Mouse (Mus musculus) layer of hippocampus, adult 11-12 months (tissue): Measurements from ENCODE around the gene 4933425L06Rik.
A peak's percentile ranks its signal among the peaks of the same experiment; 100 is the strongest.

Experiments used
- DNase-seq: peaks from one replicate; pipeline ENCODE4 v3.0.0; 2022; ENCODE audit warnings: low spot score

The 4933425L06Rik gene

DNA sequence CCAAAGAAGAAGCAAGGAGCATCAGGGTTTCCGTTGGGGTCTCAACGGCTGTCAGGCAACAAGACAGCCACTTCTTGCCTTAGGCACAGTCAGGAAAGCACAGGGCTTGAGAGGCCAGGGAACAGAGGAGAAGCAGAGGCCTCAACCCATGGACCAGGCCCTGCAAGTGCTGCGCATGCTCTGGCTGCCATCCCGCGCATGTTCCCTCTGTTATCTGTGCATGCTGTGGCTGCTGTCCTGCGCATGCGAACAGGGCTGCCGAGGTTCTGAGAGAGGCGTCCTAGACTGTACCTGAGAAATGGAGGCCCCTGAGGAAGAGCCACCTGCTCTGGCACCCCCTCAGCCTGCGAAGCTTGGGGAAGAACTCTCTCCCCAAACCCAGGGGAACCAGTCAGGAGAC, at the start of gene 4933425L06Rik:
TSS of gene 4933425L06Rik (plus strand) at position 261 of the 400 bp plus-strand sequence.
- no peak for DNase-seq

DNA sequence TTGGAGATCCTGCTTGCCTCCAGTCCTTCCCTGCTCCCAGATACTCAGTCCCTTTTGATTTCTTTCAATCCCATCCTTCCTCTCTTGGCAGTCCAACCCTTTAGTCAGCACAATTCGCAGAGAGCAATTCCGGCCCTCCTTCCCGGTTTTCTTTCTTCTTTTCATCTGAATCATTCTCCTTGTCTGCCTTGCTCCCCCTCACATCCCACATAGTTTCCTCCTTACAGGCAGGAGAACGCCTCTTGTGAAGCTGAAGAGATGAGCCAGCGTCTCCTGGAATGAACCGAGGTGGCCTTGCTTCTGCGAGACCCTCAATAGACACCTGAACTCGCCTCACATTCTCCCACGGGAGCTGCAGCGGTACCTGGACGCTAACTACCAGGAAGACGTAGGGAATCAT, 44.1 kb upstream of the 4933425L06Rik start:
- no peak for DNase-seq

- DNase-seq = no peak
Observed at GRCm38 (mm10) chr13:105038334-105038733, 43.6 kb upstream of the 4933425L06Rik start.

DNA sequence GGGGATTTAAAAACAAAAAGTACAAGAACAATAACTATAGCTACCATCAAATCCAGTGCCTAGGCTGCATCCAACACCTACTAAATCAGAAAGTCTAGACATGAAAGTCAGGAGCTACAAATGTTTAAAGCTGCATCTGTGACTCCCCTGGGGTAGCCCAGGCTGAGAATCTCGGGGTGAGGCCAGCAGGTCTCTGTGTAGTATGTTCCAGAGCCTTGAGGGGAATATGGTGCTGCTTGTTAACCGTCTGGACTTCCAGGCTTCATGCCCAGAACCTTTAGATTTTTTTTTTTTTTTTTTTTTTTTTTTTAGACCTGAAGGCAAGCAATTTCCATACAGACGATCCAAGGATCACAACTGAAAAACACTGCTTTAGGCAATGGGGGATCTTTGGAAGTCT, 38.0 kb upstream of the 4933425L06Rik start:
- DNase-seq = no peak

DNA sequence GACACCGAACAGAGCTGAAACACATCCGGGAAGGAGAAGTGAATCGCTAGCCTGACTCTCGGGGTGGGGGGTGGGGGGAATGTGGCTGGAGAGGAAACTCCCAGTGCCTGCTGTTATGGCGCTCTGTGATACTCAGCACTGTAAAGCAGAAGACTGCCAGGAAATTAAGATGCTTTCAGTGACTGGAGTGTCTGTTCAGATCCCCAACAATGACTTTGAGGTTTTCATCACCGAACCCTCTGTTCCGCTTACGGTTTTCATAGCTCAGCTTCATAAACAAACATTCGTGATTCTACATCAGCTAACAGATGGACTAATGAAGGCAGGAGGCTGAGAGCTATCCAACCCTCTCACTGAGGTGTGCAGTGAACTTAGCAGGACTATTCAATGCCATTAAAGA, 34.5 kb upstream of the 4933425L06Rik start:
- no peak for DNase-seq

- no peak for DNase-seq
Observed at GRCm38 (mm10) chr13:105048662-105049061, 33.3 kb upstream of the 4933425L06Rik start.

DNA sequence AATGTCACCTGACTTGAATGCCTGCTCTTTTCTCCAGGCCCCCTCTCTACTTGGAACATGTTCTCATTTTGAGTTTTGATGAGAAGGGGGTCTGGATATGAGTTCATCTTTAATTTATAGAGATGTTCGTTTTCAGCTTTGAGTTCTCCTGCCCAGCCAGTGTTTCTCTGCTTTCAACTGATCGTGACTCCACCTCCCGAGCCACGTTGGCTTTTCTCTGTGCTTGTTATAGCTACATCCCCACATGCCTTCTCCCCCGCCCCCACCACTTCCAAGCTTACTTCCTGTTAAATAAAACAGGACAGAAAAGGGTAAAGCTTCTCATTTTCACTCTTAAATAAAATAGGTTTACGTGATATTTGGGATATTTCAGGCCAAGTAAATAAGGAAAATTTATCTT, 30.5 kb upstream of the 4933425L06Rik start:
- peak; percentile 40 for DNase-seq

DNA sequence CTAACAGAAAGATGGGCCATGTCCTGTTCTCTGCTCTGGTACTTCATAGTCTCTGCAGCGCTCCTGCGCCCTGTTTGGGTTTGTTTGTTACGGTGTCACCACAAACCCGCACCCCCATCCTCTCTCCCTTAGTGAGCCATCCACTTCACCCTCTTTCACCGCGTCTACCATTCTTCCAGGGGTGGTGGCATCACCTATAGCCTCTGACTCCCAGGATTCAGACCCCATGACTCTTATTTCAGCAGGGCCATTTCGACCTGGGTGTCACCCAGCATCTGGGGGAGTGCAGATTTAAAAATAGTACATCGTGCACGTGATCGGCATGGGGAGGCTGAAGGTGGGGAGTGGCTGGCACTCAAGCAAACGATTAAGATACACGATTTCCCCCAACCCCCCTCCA, 28.3 kb upstream of the 4933425L06Rik start:
- DNase-seq = peak; percentile 37

GRCm38 (mm10) chr13:105054181-105054940, 27.6 kb upstream of the 4933425L06Rik start, which contains the start of gene Rgs7bp:
Gene Rgs7bp, minus strand, starts transcription at chr13:105054930.
- peak; percentile 78 for DNase-seq

- DNase-seq = no peak
Observed at GRCm38 (mm10) chr13:105054941-105055309, 27.0 kb upstream of the 4933425L06Rik start.

DNA sequence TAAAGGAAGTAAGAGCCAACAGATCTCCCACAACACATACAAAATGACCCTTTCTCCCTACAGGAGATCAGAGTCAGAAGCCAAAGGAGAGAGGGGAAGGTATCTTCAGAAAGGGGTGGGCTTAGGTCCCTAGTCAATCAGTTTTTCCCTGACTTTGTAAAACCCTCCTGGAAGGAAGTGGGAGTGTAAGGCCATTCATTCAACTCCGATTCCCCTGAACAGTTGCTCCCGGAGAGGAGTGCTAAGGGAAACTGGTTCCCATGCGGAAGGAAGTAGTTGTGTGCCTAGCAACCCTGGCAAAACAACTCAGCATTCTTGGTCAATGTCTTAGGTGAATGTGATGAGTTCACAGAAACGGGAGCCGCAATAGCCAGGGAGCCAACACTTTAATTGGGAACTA, 26.5 kb upstream of the 4933425L06Rik start:
- no peak for DNase-seq

GRCm38 (mm10) chr13:105066119-105066518, 15.8 kb upstream of the 4933425L06Rik start:
- no peak for DNase-seq

DNA sequence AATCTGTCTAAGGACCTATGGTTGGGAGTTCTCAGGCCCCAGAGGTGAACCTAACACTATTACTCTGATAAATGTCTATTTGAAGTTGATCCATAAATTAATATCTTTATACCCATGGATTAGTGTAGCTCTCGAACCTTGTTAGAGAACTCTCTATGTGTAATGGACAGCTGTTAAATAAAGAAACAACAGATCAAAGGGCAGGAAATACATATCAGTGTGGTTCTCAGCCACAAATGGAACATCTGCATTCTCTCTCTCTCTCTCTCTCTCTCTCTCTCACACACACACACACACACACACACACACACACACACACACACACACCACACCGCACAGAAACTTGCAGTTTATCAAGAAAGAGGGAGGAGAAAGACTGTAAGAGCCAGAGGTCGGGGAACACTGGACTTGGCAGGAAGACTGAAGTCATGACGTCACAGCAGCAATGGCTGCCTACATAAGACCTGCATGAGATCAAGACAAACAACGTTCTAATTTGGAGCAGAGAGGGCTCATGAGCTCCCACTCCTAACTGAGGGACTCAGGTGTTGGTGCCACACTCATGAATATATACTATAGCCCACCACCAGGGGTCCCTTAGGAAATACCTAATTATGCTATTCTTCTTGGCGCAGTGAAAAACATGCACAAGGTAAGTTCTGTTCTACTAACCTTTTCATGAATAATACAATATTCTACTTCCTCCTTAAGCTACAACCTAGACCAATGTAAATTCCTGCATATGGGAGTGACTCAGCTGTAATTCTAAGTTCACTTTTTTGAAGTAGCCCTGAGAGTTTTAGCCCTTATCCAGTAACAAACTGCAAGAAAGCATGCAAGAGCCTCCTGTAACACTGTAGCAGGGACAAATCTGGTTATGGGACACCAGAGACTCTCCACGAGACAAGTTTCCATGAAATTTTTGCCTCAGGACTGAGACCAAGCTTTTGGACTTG, 14.8 kb upstream of the 4933425L06Rik start:
- DNase-seq = no peak

- DNase-seq = no peak
Observed at GRCm38 (mm10) chr13:105089276-105089675, 7.4 kb downstream of the 4933425L06Rik start.

GRCm38 (mm10) chr13:105096316-105096715, 14.4 kb downstream of the 4933425L06Rik start:
- no peak for DNase-seq

- DNase-seq = no peak
Observed at GRCm38 (mm10) chr13:105100705-105101104, 18.8 kb downstream of the 4933425L06Rik start.

- no peak for DNase-seq
Observed at GRCm38 (mm10) chr13:105104385-105104784, 22.5 kb downstream of the 4933425L06Rik start.

DNA sequence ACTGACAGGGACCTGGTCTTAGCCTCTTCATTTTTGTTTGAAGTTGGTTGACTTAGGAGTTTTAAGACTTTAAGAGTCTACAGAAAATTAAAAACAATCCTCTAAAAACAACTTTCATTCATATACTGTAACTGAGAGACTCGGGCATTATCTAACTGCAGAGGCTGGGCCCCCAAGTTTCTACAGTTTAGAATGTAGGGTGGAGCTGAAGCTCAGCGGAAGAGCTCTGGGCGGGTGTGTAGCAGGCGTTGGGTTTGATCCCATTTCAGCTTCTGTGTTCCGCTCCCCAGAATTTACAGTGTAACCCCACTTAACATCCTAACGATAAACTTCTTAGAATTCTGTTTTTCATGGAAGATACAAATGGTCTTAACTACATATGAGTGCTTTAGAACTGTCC, 29.7 kb downstream of the 4933425L06Rik start:
- no peak for DNase-seq

- no peak for DNase-seq
Observed at GRCm38 (mm10) chr13:105121617-105122016, 39.7 kb downstream of the 4933425L06Rik start.

DNA sequence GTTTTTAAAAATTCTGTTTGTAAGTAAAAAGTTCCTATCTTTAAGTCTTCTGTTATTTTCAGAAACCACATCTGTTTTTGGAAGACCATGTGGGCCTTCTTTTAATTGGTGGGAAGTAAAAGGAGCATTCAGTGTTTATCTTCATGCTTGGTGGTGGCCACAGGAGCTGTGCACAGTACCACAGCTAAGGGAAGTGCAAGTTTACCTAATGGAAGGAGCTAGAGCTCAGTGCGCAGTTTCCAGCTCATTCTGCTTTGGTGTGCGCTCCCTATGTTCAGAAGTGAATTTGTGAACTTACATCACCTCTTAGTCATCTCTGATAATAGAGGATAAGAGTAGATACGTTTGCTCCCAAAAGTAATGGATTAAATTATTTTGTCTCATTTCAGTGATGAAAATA, 40.2 kb downstream of the 4933425L06Rik start:
- DNase-seq = no peak

DNA sequence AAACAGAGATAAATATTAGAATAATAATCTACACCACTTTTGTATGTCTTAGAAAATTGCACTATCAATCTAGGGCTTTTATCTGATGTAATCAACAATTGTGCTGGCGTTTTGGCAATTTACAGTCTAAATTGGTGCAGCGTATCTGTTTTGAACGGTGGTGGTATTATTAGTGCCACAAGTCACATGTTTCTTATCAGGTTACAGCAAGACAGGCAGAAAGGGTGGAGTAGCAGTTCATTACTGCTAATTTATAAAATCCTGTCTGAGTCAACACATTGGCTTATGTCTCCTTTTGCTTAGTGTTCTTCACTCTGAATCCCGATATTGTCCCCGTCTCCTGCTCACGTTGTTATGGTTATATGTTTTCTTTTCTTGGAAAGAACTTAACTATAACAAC, 48.2 kb downstream of the 4933425L06Rik start:
- no peak for DNase-seq

DNA sequence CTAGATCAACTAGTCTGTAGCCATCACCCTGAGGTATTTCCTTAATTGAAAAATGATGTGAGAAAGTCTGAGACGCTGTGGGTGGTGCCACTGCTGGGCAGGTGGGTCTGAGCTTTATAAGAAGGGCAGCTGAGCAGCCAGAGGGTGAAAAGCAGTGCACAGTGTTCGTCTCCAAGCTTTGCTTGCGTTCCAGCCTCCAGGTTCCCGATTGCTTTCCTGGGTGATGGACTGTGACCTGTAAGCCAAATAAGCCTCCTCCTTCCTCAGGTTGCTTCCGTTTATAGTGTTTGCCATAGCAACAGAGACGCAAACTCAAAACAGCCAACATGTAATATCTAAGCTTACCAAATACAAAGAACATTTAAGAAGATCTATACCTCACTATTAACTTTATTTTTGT, 50.4 kb downstream of the 4933425L06Rik start:
- no peak for DNase-seq

DNA sequence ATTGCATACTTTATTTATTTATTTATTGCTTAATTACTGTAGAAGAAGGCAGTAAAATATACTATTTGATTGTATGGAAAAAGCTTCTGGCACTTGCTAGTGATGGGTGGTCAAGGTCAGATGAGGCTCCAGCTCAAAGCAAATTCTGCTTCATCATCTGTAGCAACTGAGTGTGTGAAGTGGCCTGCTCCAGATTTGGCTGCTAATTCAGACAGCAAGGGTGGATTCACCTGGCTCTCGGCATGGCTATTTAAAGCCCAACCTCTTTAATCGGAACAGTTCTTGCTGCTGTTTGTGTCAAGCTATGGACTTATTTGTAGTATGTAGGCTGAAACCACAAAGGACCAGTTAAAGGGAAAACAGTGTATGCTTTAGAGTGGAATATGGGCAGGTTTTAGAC, 50.9 kb downstream of the 4933425L06Rik start:
- no peak for DNase-seq
